Mouse (Mus musculus): ENCODE measurements around the gene Dkk3. TPM values are rescaled to one million over a fixed set of nuclear protein-coding genes. Genes with fewer than 3 reads are reported as not detected.

The Dkk3 gene
- polyA plus RNA-seq, 1 experiment, result 148 TPM

- no peak overlapping the region for H3K27ac ChIP-seq (ENCODE audit: insufficient read depth, low read length)
- no peak overlapping the region for H3K4me3 ChIP-seq (ENCODE audit: insufficient read depth, low read length)
- TF ChIP-seq CTCF (IDR thresholded peaks at IDR 0.05; ENCODE audit: borderline replicate concordance, insufficient read depth, low read length) (no peak), POLR2A (IDR thresholded peaks at IDR 0.05; ENCODE audit: low read depth, low read length) (no peak)
- H3K4me1 ChIP-seq (ENCODE audit: control insufficient read depth, insufficient read depth, low read length), result peaks cover 3% of the 10 kb centered on the region; the same call in 1 of the 2 replicates
Measured at GRCm38 (mm10) chr7:112123612-112124011, 35.2 kb downstream of the Dkk3 start.

- no peaks in the 10 kb centered on the region; the same call in 1 of the 2 replicates for H3K4me1 ChIP-seq (ENCODE audit: control insufficient read depth, insufficient read depth, low read length)
- H3K4me3 ChIP-seq (ENCODE audit: insufficient read depth, low read length), result no peak overlapping the region
- H3K27ac ChIP-seq (ENCODE audit: insufficient read depth, low read length), result no peak overlapping the region
- TF ChIP-seq POLR2A (IDR thresholded peaks at IDR 0.05; ENCODE audit: low read depth, low read length) (no peak), CTCF (IDR thresholded peaks at IDR 0.05; ENCODE audit: borderline replicate concordance, insufficient read depth, low read length) (no peak)
Measured at GRCm38 (mm10) chr7:112121866-112122500, 36.9 kb downstream of the Dkk3 start.

- Histone ChIP-seq H3K4me1 (ENCODE audit: control insufficient read depth, insufficient read depth, low read length) (no peaks in the 10 kb centered on the region; the same call in 1 of the 2 replicates), H3K27ac (ENCODE audit: insufficient read depth, low read length) (no peak overlapping the region), H3K4me3 (ENCODE audit: insufficient read depth, low read length) (no peak overlapping the region)
- TF ChIP-seq POLR2A (IDR thresholded peaks at IDR 0.05; ENCODE audit: low read depth, low read length), result no peak
- TF ChIP-seq CTCF (IDR thresholded peaks at IDR 0.05; ENCODE audit: borderline replicate concordance, insufficient read depth, low read length), result no peak
Measured at GRCm38 (mm10) chr7:112120861-112121810, 37.7 kb downstream of the Dkk3 start.

- no peak overlapping the region for H3K4me3 ChIP-seq (ENCODE audit: insufficient read depth, low read length)
- H3K27ac ChIP-seq (ENCODE audit: insufficient read depth, low read length), result no peak overlapping the region
- no peaks in the 10 kb centered on the region; the same call in 1 of the 2 replicates for H3K4me1 ChIP-seq (ENCODE audit: control insufficient read depth, insufficient read depth, low read length)
- TF ChIP-seq CTCF (IDR thresholded peaks at IDR 0.05; ENCODE audit: borderline replicate concordance, insufficient read depth, low read length) (no peak), POLR2A (IDR thresholded peaks at IDR 0.05; ENCODE audit: low read depth, low read length) (no peak)
Measured at GRCm38 (mm10) chr7:112119248-112119647, 39.6 kb downstream of the Dkk3 start.

- no peaks in the 10 kb centered on the region; the same call in 1 of the 2 replicates for H3K4me1 ChIP-seq (ENCODE audit: control insufficient read depth, insufficient read depth, low read length)
- TF ChIP-seq CTCF (IDR thresholded peaks at IDR 0.05; ENCODE audit: borderline replicate concordance, insufficient read depth, low read length), result no peak
- H3K27ac ChIP-seq (ENCODE audit: insufficient read depth, low read length), result no peak overlapping the region
- no peak overlapping the region for H3K4me3 ChIP-seq (ENCODE audit: insufficient read depth, low read length)
Measured at GRCm38 (mm10) chr7:112118086-112118485, 40.8 kb downstream of the Dkk3 start.

GRCm38 (mm10) chr7:112117501-112117900 lies 41.4 kb downstream of the Dkk3 start:
- TF ChIP-seq CTCF (IDR thresholded peaks at IDR 0.05; ENCODE audit: borderline replicate concordance, insufficient read depth, low read length), result no peak
- Histone ChIP-seq H3K27ac (ENCODE audit: insufficient read depth, low read length) (no peak overlapping the region), H3K4me3 (ENCODE audit: insufficient read depth, low read length) (no peak overlapping the region), H3K4me1 (ENCODE audit: control insufficient read depth, insufficient read depth, low read length) (no peaks in the 10 kb centered on the region)

- TF ChIP-seq POLR2A (IDR thresholded peaks at IDR 0.05; ENCODE audit: low read depth, low read length) (no peak), CTCF (IDR thresholded peaks at IDR 0.05; ENCODE audit: borderline replicate concordance, insufficient read depth, low read length) (no peak)
- H3K4me1 ChIP-seq (ENCODE audit: control insufficient read depth, insufficient read depth, low read length), result no peaks in the 10 kb centered on the region
- no peak overlapping the region for H3K27ac ChIP-seq (ENCODE audit: insufficient read depth, low read length)
- no peak overlapping the region for H3K4me3 ChIP-seq (ENCODE audit: insufficient read depth, low read length)
Measured at GRCm38 (mm10) chr7:112110638-112111372, 48.1 kb downstream of the Dkk3 start.

GRCm38 (mm10) chr7:112108757-112109156 lies 50.1 kb downstream of the Dkk3 start:
- no peaks in the 10 kb centered on the region for H3K4me1 ChIP-seq (ENCODE audit: control insufficient read depth, insufficient read depth, low read length)
- no peak overlapping the region for H3K4me3 ChIP-seq (ENCODE audit: insufficient read depth, low read length)
- no peak for TF ChIP-seq POLR2A (IDR thresholded peaks at IDR 0.05; ENCODE audit: low read depth, low read length)
- TF ChIP-seq CTCF (IDR thresholded peaks at IDR 0.05; ENCODE audit: borderline replicate concordance, insufficient read depth, low read length), result no peak
- no peak overlapping the region for H3K27ac ChIP-seq (ENCODE audit: insufficient read depth, low read length)

- TF ChIP-seq CTCF (IDR thresholded peaks at IDR 0.05; ENCODE audit: borderline replicate concordance, insufficient read depth, low read length) (no peak), POLR2A (IDR thresholded peaks at IDR 0.05; ENCODE audit: low read depth, low read length) (no peak)
- Histone ChIP-seq H3K4me3 (ENCODE audit: insufficient read depth, low read length) (no peak overlapping the region), H3K4me1 (ENCODE audit: control insufficient read depth, insufficient read depth, low read length) (no peaks in the 10 kb centered on the region), H3K27ac (ENCODE audit: insufficient read depth, low read length) (no peak overlapping the region)
Measured at GRCm38 (mm10) chr7:112103816-112104215, 55.0 kb downstream of the Dkk3 start.
